Mouse (Mus musculus): ENCODE measurements at regions not wholly inside any gene's neighbourhood (a gene's known extent, or its start where the extent isn't known, plus 50 kb on each side); places are given as distances from the start of the nearest gene placed in this dataset.

DNA sequence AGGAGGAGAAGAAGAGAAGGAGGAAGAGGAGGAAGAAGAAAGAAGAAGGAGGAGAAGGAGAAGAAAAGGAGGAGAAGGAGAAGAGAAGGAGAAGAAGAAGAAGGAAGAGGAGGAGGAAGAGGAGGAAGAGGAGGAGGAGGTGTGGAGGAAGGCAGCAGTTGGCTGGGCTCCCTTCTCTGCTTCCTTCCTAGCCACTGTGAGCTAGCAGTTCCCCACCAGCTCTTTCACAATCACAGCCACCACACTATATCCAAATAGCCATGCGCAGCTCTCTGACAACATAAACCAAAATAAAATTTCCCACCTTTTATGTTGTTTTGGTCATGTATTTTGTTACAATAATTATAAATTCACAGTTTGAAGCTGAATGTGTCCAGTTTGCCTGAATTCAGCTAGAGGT lies 345.3 kb upstream of the Ercc4 start:
- no peak for ATAC-seq
- Histone ChIP-seq H3K4me1 (replicated peaks; ENCODE audit: control insufficient read depth, insufficient read depth, low read length) (no peaks in the 10 kb centered on the region), H3K27ac (ENCODE audit: low read depth, low read length) (no peak overlapping the region), H3K27me3 (replicated peaks; ENCODE audit: control insufficient read depth, insufficient read depth, low read length) (no peaks in the 10 kb centered on the region), H3K36me3 (ENCODE audit: control insufficient read depth, insufficient read depth) (no peaks in the 10 kb centered on the region), H3K4me2 (replicated peaks; ENCODE audit: low read depth) (no peak overlapping the region), H3K9me3 (ENCODE audit: control insufficient read depth) (no peaks in the 10 kb centered on the region), H3K4me3 (ENCODE audit: low read depth, low read length) (no peak overlapping the region), H3K9ac (ENCODE audit: low read depth, low read length) (no peak overlapping the region)
- no peak for TF ChIP-seq CTCF (IDR thresholded peaks at IDR 0.05; ENCODE audit: low read depth)
- 90% methylated on average over 1 of the region's 1 CpGs for WGBS

DNA sequence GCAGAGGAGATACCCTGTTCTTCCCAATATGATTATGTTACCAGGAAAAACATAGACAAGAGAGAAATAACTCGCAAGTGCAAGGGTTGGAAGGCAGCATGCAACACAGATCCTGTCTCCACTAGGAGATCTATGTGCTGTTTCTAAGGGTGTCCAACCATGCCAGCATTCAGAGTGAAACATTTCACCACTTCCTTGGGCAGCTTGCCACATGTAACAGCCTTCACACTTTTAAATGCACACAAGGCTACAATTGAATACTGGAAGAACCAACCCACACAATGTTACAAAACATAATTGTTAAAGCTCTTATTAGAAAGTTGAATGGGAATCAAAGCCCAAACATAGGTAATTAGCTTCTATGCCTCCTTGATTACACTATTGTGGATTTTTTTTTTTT lies 344.9 kb upstream of the Ercc4 start:
- WGBS, result 76% methylated on average over 1 of the region's 1 CpGs
- H3K27ac ChIP-seq (ENCODE audit: low read depth, low read length), result no peak overlapping the region
- H3K4me1 ChIP-seq (replicated peaks; ENCODE audit: control insufficient read depth, insufficient read depth, low read length), result no peaks in the 10 kb centered on the region
- ATAC-seq, result no peak
- H3K9me3 ChIP-seq (ENCODE audit: control insufficient read depth), result no peaks in the 10 kb centered on the region
- H3K4me3 ChIP-seq (ENCODE audit: low read depth, low read length), result no peak overlapping the region
- no peaks in the 10 kb centered on the region for H3K27me3 ChIP-seq (replicated peaks; ENCODE audit: control insufficient read depth, insufficient read depth, low read length)
- no peak overlapping the region for H3K4me2 ChIP-seq (replicated peaks; ENCODE audit: low read depth)
- H3K36me3 ChIP-seq (ENCODE audit: control insufficient read depth, insufficient read depth), result no peaks in the 10 kb centered on the region
- H3K9ac ChIP-seq (ENCODE audit: low read depth, low read length), result no peak overlapping the region
- no peak for TF ChIP-seq CTCF (IDR thresholded peaks at IDR 0.05; ENCODE audit: low read depth)

DNA sequence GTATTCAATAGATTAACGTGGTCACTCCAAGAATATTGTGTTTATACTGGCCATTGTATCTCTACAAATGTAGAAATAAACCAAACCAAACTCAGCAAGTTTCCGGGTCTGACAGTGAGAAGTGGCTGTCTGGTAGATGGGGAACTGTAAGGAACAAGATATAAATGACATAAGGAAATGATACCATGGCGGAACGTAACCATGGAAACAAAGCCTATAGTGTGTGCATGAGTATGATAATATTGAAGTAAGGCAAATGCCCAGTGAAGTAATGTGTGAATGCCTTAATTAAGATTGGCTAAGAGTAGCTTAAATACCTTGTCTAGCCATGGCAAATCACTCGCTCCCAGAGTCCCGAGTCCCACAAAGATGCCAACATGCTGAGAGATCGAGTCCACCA lies 342.6 kb upstream of the Ercc4 start:
- Histone ChIP-seq H3K27ac (ENCODE audit: low read depth, low read length) (no peak overlapping the region), H3K36me3 (ENCODE audit: control insufficient read depth, insufficient read depth) (no peaks in the 10 kb centered on the region), H3K9me3 (ENCODE audit: control insufficient read depth) (no peaks in the 10 kb centered on the region), H3K4me1 (replicated peaks; ENCODE audit: control insufficient read depth, insufficient read depth, low read length) (no peaks in the 10 kb centered on the region), H3K27me3 (replicated peaks; ENCODE audit: control insufficient read depth, insufficient read depth, low read length) (no peaks in the 10 kb centered on the region), H3K9ac (ENCODE audit: low read depth, low read length) (no peak overlapping the region), H3K4me3 (ENCODE audit: low read depth, low read length) (no peak overlapping the region), H3K4me2 (replicated peaks; ENCODE audit: low read depth) (no peak overlapping the region)
- TF ChIP-seq CTCF (IDR thresholded peaks at IDR 0.05; ENCODE audit: low read depth), result no peak
- 88% methylated on average over 7 of the region's 7 CpGs for WGBS
- ATAC-seq, result no peak

DNA sequence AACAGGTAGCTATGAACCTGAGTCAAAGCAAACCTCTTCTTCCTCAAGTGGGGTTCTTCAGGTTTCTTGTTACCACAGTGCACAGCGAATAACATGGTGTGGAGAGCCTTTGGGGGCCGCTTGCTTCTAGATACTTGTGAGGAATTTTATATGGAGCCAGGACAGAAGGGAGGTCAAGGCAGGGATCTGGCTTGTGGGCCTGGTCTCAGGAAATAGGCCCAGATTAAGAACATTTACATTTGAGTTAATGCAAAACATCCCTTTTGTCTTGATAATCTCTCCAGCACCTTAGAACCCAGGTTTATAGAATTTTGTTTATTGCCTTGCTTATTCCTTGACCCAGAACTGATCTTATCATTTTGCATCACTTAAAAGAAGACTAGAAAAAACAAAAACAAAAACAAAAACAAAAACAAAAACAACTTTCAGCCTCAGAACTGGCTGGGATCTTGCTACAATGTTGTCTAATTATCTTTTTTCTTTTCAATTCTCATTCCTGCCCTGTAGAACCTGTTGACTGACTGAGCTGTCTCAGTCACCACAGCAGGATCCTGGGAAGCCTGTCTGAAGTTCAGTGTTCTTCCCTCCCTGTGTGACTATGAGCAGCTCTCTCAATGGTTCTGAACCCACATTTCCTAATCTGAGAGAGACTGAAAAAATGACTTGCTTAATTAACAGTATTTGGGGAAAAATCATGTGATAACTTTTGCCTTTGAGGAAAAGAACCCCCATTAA lies 341.2 kb upstream of the Ercc4 start:
- Histone ChIP-seq H3K27ac (ENCODE audit: low read depth, low read length) (no peak overlapping the region), H3K4me2 (replicated peaks; ENCODE audit: low read depth) (no peak overlapping the region), H3K9ac (ENCODE audit: low read depth, low read length) (no peak overlapping the region), H3K36me3 (ENCODE audit: control insufficient read depth, insufficient read depth) (no peaks in the 10 kb centered on the region), H3K9me3 (ENCODE audit: control insufficient read depth) (no peaks in the 10 kb centered on the region), H3K4me3 (ENCODE audit: low read depth, low read length) (no peak overlapping the region), H3K4me1 (replicated peaks; ENCODE audit: control insufficient read depth, insufficient read depth, low read length) (no peaks in the 10 kb centered on the region), H3K27me3 (replicated peaks; ENCODE audit: control insufficient read depth, insufficient read depth, low read length) (no peaks in the 10 kb centered on the region)
- TF ChIP-seq CTCF (IDR thresholded peaks at IDR 0.05; ENCODE audit: low read depth), result no peak
- WGBS, result 86% methylated on average over 2 of the region's 2 CpGs
- ATAC-seq, result no peak

DNA sequence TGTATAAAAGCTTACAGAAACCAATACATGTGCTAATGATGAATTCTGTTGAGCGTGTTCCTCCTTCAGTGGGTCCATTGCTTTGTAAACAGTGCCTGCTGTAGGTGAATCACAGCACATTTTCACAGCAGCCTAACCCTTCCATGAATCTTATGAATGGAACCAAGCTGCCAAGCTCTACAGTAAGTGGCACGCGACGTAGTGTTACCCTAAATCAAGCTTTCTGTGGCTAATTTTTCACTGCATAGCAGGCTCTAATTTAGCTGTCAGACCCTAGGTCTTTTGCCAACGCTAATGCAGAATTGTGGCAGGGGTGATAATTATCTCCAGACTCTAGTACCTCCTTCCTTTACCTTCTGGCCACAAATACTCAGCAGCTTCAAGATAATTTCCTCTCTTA lies 339.0 kb upstream of the Ercc4 start:
- Histone ChIP-seq H3K9me3 (ENCODE audit: control insufficient read depth) (no peaks in the 10 kb centered on the region), H3K4me3 (ENCODE audit: low read depth, low read length) (no peak overlapping the region), H3K27ac (ENCODE audit: low read depth, low read length) (no peak overlapping the region), H3K36me3 (ENCODE audit: control insufficient read depth, insufficient read depth) (no peaks in the 10 kb centered on the region), H3K4me1 (replicated peaks; ENCODE audit: control insufficient read depth, insufficient read depth, low read length) (no peaks in the 10 kb centered on the region), H3K27me3 (replicated peaks; ENCODE audit: control insufficient read depth, insufficient read depth, low read length) (no peaks in the 10 kb centered on the region), H3K4me2 (replicated peaks; ENCODE audit: low read depth) (no peak overlapping the region), H3K9ac (ENCODE audit: low read depth, low read length) (no peak overlapping the region)
- no peak for ATAC-seq
- TF ChIP-seq CTCF (IDR thresholded peaks at IDR 0.05; ENCODE audit: low read depth), result no peak
- 95% methylated on average over 5 of the region's 5 CpGs for WGBS

DNA sequence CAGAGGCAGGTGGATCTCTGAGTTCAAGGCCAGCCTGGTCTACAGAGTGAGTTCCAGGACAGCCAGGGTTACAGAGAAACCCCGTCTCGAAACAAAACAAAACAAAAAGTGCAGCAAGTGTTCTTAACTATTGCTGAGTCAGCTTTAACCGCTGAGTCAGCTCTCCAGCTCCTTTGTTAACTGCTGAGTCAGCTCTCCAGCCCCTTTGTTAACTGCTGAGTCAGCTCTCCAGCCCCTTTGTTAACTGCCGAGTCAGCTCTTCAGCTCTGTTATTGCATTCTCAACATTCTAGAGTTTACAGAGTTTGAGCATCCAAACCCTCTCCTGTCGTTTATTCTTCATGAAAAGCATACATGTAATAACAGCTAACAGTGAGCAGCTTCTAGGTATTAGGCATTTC lies 336.9 kb upstream of the Ercc4 start:
- no peak overlapping the region for H3K4me2 ChIP-seq (replicated peaks; ENCODE audit: low read depth)
- no peaks in the 10 kb centered on the region for H3K27me3 ChIP-seq (replicated peaks; ENCODE audit: control insufficient read depth, insufficient read depth, low read length)
- H3K9me3 ChIP-seq (ENCODE audit: control insufficient read depth), result no peaks in the 10 kb centered on the region
- H3K4me1 ChIP-seq (replicated peaks; ENCODE audit: control insufficient read depth, insufficient read depth, low read length), result no peaks in the 10 kb centered on the region
- no peaks in the 10 kb centered on the region for H3K36me3 ChIP-seq (ENCODE audit: control insufficient read depth, insufficient read depth)
- H3K4me3 ChIP-seq (ENCODE audit: low read depth, low read length), result no peak overlapping the region
- no peak for ATAC-seq
- TF ChIP-seq CTCF (IDR thresholded peaks at IDR 0.05; ENCODE audit: low read depth), result no peak
- 85% methylated on average over 5 of the region's 5 CpGs for WGBS
- no peak overlapping the region for H3K27ac ChIP-seq (ENCODE audit: low read depth, low read length)
- H3K9ac ChIP-seq (ENCODE audit: low read depth, low read length), result no peak overlapping the region

DNA sequence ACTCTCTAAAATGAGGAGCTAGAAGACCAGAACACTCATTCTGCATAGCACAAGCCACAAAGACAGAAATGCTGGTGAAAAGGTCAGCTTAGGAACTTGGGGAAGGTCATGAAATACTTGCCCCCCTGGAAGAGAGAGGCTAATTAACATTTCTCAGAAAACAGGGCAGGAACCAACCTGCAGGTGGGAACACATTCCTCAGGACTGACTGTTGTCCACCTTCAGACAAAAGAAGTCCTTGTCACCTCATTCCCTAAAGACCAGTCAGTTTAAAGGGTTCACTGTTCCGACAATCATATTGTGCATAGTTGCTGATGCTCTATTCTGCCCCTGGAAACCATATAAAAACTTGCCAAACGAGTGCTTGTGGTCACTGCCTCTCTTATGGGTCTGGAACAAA lies 333.6 kb upstream of the Ercc4 start:
- Histone ChIP-seq H3K36me3 (ENCODE audit: control insufficient read depth, insufficient read depth) (no peaks in the 10 kb centered on the region), H3K27ac (ENCODE audit: low read depth, low read length) (no peak overlapping the region), H3K4me1 (replicated peaks; ENCODE audit: control insufficient read depth, insufficient read depth, low read length) (no peaks in the 10 kb centered on the region), H3K9me3 (ENCODE audit: control insufficient read depth) (no peaks in the 10 kb centered on the region), H3K4me3 (ENCODE audit: low read depth, low read length) (no peak overlapping the region), H3K4me2 (replicated peaks; ENCODE audit: low read depth) (no peak overlapping the region), H3K27me3 (replicated peaks; ENCODE audit: control insufficient read depth, insufficient read depth, low read length) (no peaks in the 10 kb centered on the region), H3K9ac (ENCODE audit: low read depth, low read length) (no peak overlapping the region)
- WGBS, result 62% methylated on average over 2 of the region's 2 CpGs
- no peak for ATAC-seq
- no peak for TF ChIP-seq CTCF (IDR thresholded peaks at IDR 0.05; ENCODE audit: low read depth)

All from intestine, postnatal 0 days (tissue).